Mouse (Mus musculus) forebrain, embryonic 14.5 days (tissue): Measurements from ENCODE around the gene D5Ertd577e. TPM values are rescaled to one million over a fixed set of nuclear protein-coding genes. Genes with fewer than 3 reads are reported as not detected.
"Not testable (repeated sequence)": the region's sequence is repeated elsewhere in the genome, so short reads cannot be mapped to it uniquely, and the experiment has no call there.

Experiments used
- ATAC-seq: fragments of 200-750 bp; cut with Nextera tagmentation; 2 replicates; pipeline ENCODE4 v1.8.0; 2017; ENCODE audit warnings: mild to moderate bottlenecking, moderate library complexity
- DNase-seq: peaks from one replicate; pipeline ENCODE4 v3.0.0-alpha.2; 2015; ENCODE audit warnings: low spot score
- H3K27ac ChIP-seq: fragments of 300-500 bp; sonication (generic); 2 replicates; pipeline ENCODE4 v1.5.1; 2014; ENCODE audit warnings: low read depth, mild to moderate bottlenecking, control low read depth, low read length, moderate library complexity
- H3K27me3 ChIP-seq: fragments of 300-500 bp; sonication (generic); replicated peaks from 2 replicates; pipeline ENCODE4 v1.6.1; 2014; ENCODE audit warnings: low read length, control low read depth, mixed read lengths; ENCODE audit not compliant: control insufficient read depth, insufficient read depth
- H3K36me3 ChIP-seq: fragments of 300-500 bp; sonication (generic); 2 replicates; pipeline ENCODE4 v1.6.1; 2014; ENCODE audit warnings: low read length, control low read depth; ENCODE audit not compliant: control insufficient read depth, insufficient read depth
- H3K4me1 ChIP-seq: fragments of 300-500 bp; sonication (generic); 2 replicates; pipeline ENCODE4 v1.6.1; 2014; ENCODE audit warnings: antibody characterized with exemption, low read length, control low read depth; ENCODE audit not compliant: control insufficient read depth, insufficient read depth
- H3K4me2 ChIP-seq: fragments of 300-500 bp; sonication (generic); 2 replicates; pipeline ENCODE4 v1.6.1; 2014; ENCODE audit warnings: mild to moderate bottlenecking, control low read depth, low read length
- H3K4me3 ChIP-seq: fragments of 300-500 bp; sonication (generic); 2 replicates; pipeline ENCODE4 v1.5.1; 2014; ENCODE audit warnings: low read depth, low read length, control low read depth
- H3K9ac ChIP-seq: fragments of 300-500 bp; sonication (generic); 2 replicates; pipeline ENCODE4 v1.6.1; 2014; ENCODE audit warnings: mild to moderate bottlenecking, low read length, control low read depth, moderate library complexity
- H3K9me3 ChIP-seq: fragments of 300-500 bp; sonication (generic); replicated peaks from 2 replicates; pipeline ENCODE4 v1.6.1; 2016; ENCODE audit warnings: low read length, control low read depth, mixed read lengths; ENCODE audit not compliant: control insufficient read depth
- WGBS: fragments of 180-500 bp; shearing (Covaris S2); extraction: QIAGEN DNeasy Blood & Tissue Kit; methylation state at CpG from one replicate; pipeline ENCODE4 v1.1.7; 2014; 5-methylcytosine and 5-hydroxymethylcytosine counted together
- polyA plus RNA-seq: library from polyadenylated mRNA; unstranded; fragments of >200 nt; fragmentation: Nextera tagmentation; extraction: Ambion mirVana; gene quantifications from 2 replicates; pipeline ENCODE4 v1.2.1, GENCODE M21; 2014

D5Ertd577e gene
- not detected in 2 replicates for polyA plus RNA-seq

DNA sequence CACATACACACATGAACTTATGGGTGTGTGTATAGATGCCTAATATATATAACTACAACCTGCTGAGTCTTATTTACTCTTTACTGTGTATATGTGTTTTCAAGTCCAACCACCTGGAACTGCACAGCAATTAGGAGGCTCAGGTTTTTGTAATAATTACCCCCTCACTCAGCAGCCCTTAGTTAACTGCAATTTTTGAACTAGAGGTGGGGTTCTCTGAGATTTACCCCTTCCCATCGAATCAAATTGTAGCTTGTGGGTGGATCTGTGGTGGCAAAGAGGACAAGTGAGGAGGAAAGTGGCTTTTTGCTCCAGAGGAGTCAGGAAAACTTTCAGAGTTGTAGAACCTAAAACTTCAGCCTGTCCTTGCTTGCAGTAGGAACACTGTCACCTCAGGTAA, at the start of gene D5Ertd577e:
D5Ertd577e (plus strand) TSS at position 301 of the 400 bp plus-strand sequence.
- not testable (repeated sequence) for H3K27me3 ChIP-seq, H3K4me3 ChIP-seq, H3K9me3 ChIP-seq, H3K4me1 ChIP-seq, H3K27ac ChIP-seq, H3K4me2 ChIP-seq, DNase-seq, ATAC-seq, H3K9ac ChIP-seq, H3K36me3 ChIP-seq
- WGBS, result 22% methylated on average over 1 of the region's 1 CpGs

DNA sequence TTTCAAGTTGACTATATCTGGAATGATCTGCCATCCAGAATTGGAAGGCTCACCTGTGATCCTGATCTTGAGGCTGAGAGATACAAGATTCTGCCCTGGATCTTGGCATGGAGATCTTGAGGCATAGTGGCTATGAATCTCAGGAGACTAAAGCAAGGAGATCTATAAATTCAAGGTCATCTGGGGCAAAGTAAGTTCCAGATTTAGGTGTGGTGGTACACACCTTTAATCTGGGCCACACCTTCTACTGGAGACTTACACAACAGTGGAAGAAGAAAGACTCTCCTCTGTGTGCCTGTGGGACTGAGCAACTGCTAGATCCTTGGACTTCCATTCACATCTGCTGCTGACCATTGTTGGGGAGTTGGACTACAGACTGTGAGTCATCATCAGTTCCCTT, 53.9 kb downstream of the D5Ertd577e start, which contains the start of gene Gm3286:
Gm3286 (plus strand) TSS at position 301 of the 400 bp plus-strand sequence.
- H3K9ac ChIP-seq, H3K4me1 ChIP-seq, ATAC-seq, H3K27ac ChIP-seq, H3K9me3 ChIP-seq, DNase-seq, H3K27me3 ChIP-seq, H3K36me3 ChIP-seq, H3K4me2 ChIP-seq, H3K4me3 ChIP-seq: not testable (repeated sequence)

Other genes with a start within 250 kb of the D5Ertd577e start
- not detected in 2 replicates for gene Gm10424, start 184.0 kb upstream of the D5Ertd577e start, polyA plus RNA-seq
- gene Gm3259, start 150.9 kb upstream of the D5Ertd577e start, polyA plus RNA-seq, result not detected in 2 replicates
- gene Gm3286, start 54.0 kb downstream of the D5Ertd577e start, polyA plus RNA-seq, result not detected in 2 replicates
- not detected in 2 replicates for gene Gm7971, start 138.1 kb downstream of the D5Ertd577e start, polyA plus RNA-seq